Mouse (Mus musculus): ENCODE measurements around the gene Ifi27l2b. TPM values are rescaled to one million over a fixed set of nuclear protein-coding genes. Genes with fewer than 3 reads are reported as not detected.
A peak's percentile ranks its signal among the peaks of the same experiment; 100 is the strongest.

Gene Ifi27l2b
- polyA plus RNA-seq, 1 experiment from 2014 or later = not detected

DNA sequence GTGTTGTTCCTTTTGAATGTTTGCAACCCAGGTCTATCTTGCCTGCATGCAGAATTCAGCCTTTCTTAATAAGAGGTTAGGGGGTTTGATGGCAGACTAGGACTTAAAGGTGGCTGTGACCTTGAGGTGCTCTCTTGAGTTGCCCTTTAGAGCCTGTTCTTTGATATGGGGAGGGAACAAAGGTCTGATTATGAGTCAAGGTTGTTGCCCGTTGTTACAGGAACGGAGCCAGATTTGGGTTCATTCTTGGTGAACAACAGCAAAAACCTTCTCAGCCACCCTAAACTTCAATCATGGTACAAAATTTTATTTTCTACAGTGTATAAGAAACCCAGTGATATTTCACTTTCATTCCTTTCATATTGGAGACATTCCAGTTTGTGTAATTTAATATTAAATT is 23.6 kb downstream of the Ifi27l2b start:
- ATAC-seq (ENCODE audit: low FRiP score) = no peak
- H3K4me1 ChIP-seq (replicated peaks) = no peaks in the 10 kb centered on the region
- H3K27me3 ChIP-seq = no peaks in the 10 kb centered on the region
- no peak overlapping the region for H3K4me2 ChIP-seq
- H3K4me3 ChIP-seq = no peak overlapping the region
- no peaks in the 10 kb centered on the region for H3K36me3 ChIP-seq
- H3K9ac ChIP-seq = no peak overlapping the region
- H3K9me3 ChIP-seq = no peaks in the 10 kb centered on the region
- H3K27ac ChIP-seq = no peak overlapping the region
- WGBS = 89% methylated on average over 2 of the region's 2 CpGs

DNA sequence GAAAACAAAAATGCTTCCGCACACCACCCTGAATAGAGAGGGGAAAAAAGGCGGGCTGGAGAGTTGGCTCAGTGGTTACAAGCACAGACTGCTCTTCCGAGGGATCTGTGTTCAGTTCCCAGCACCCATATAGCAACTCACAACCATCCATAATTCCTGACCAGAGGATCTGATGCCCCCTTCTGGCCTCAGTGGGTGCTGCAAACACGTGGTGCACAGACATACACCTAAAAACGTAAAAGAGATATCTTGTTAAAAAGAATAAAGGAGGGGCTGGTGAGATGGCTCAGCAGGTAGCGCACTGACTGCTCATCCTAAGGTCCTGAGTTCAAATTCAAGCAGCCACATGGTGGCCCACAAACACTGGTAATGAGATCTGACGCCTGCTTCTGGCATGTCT is 30.3 kb downstream of the Ifi27l2b start:
- peaks cover 29% of the 10 kb centered on the region for H3K4me1 ChIP-seq (replicated peaks)
- no peak overlapping the region for H3K27ac ChIP-seq
- H3K9ac ChIP-seq = no peak overlapping the region
- ATAC-seq (ENCODE audit: low FRiP score) = no peak
- WGBS = 90% methylated on average over 7 of the region's 7 CpGs
- no peak overlapping the region for H3K4me3 ChIP-seq
- peaks cover 11% of the 10 kb centered on the region for H3K36me3 ChIP-seq
- no peaks in the 10 kb centered on the region for H3K9me3 ChIP-seq
- H3K4me2 ChIP-seq = no peak overlapping the region
- no peaks in the 10 kb centered on the region for H3K27me3 ChIP-seq

DNA sequence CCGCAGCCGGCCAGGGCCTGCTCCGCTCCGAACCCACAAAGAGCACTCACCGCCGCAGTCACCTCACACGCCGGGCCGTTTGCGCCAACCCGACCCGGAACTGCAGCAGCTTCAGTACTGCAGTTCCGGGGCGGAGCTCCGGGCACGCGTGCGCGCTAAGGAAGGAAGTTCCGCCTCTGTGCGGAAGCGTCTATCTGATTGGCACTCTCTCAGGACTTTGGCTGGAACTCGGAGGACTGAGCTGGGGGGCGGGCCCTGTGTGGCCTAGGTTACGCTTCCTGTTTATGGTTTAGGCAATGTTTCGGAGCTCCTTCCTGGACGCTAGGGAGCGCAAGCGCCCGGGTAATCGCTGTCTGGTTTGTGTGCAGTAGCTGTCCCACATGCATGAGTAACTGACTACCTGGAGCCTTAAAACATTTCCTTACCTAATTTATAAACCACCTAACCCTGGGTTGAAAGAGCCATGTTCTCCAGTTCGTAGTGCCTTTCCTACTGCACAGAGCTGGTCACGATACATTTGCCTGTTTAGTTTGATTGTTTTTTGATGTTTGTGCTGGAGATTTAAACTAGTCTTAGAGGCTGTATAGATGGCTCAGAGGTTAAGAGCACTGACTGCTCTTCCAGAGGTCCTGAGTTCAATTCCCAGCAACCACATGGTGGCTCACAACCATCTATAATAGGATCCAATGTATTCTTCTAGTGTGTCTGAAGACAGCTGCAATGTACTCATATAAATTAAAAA is 31.1 kb downstream of the Ifi27l2b start, which contains the start of gene Ddx24:
Gene Ddx24 (minus strand): TSS at position 102 of the 742 bp plus-strand sequence.
- peak within 1 kb of the TSS; percentile 89 for H3K9ac ChIP-seq
- no peaks in the 10 kb centered on the region for H3K27me3 ChIP-seq
- H3K36me3 ChIP-seq = peaks cover 11% of the 10 kb centered on the region
- peak; percentile 100 for ATAC-seq (ENCODE audit: low FRiP score)
- peak within 1 kb of the TSS; percentile 63 for H3K27ac ChIP-seq
- peak within 1 kb of the TSS; percentile 78 for H3K4me3 ChIP-seq
- WGBS = 1% methylated on average over 33 of the region's 33 CpGs
- H3K4me1 ChIP-seq (replicated peaks) = peaks cover 37% of the 10 kb centered on the region
- H3K4me2 ChIP-seq = peak within 1 kb of the TSS; percentile 89
- no peaks in the 10 kb centered on the region for H3K9me3 ChIP-seq

DNA sequence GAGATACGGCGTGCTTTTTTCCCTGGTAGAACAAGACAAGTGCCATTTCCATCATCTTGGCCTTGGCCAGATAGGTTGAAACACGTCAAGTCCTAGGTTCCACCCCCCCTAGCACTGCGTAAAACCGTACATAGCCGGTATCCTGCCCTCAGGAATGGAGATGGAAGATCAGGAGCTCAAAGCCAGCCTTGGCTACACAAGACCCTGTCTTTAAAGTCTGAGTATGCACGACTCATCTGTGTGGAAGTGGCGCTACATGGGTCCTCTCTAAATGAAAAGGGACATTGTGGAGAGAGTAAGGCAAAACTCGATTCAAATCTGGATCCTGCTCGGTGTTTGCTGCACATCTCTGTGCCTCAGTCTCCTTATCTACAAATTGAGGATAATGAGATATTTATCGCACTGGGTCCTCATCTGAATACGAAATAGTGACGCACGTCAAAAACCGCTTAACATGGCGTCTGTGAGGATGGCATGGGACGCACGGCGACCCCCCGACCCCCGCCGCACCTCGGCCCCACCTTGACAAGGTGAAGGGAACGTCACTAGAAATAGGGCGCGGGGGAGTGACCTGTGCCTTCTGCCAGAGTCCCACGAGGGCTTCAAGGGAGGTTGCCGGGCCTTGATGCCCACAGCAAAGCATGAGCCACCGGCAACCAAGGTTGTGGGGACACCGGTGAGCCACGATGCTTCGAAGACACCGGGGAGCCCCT is 31.9 kb downstream of the Ifi27l2b start:
- Histone ChIP-seq H3K9me3 (no peaks in the 10 kb centered on the region), H3K27ac (peak overlapping the region; percentile 63), H3K27me3 (no peaks in the 10 kb centered on the region), H3K4me1 (replicated peaks) (peaks cover 40% of the 10 kb centered on the region), H3K36me3 (peaks cover 11% of the 10 kb centered on the region), H3K9ac (peak overlapping the region; percentile 89), H3K4me2 (peak overlapping the region; percentile 89), H3K4me3 (peak overlapping the region; percentile 78)
- 11% methylated on average over 33 of the region's 33 CpGs for WGBS
- peak; percentile 69 for ATAC-seq (ENCODE audit: low FRiP score)

DNA sequence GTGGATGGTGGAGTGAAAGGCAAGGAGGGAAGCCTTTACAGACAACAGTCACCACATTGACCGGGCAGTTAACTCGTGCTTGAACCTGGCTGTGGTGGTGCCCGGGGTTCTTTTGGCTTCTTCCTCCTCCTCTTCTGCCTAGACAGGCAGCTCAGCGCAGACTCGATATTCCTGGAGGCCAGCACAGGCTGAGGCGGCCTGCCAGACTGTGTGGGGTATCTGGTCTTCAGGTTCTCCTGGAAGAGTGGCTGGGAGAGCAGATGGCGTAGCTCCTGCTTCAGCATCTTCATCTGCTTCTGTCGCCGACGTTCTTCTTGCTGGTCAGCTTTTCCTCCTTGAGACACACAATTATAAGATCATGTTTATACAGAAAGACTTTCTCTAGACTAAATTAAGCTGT is 48.9 kb downstream of the Ifi27l2b start:
- Histone ChIP-seq H3K9ac (no peak overlapping the region), H3K36me3 (peaks cover 99% of the 10 kb centered on the region), H3K4me2 (no peak overlapping the region), H3K27me3 (no peaks in the 10 kb centered on the region), H3K4me3 (no peak overlapping the region), H3K27ac (no peak overlapping the region), H3K4me1 (replicated peaks) (no peaks in the 10 kb centered on the region), H3K9me3 (no peaks in the 10 kb centered on the region)
- 97% methylated on average over 10 of the region's 10 CpGs for WGBS
- no peak for ATAC-seq (ENCODE audit: low FRiP score)

DNA sequence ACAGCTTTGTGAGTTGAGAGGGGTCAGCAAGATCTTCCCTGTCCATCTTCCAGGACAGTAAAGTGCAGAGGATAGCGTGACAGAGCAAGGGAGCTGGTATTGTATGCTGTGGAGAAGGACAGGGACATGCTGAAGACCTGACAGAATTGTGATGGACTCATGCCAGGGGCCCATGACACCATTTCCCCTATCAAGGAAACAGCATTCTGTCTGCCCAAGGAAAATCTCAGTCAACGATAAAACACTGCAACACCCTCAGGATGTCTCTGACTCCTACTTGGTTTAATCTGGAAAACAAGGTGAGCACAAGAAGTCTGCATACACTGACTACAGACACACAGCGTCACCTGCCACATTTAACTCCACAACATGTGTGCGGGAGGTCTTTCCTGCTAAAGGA is 49.3 kb downstream of the Ifi27l2b start, which contains the start of gene 9330161L09Rik:
Gene 9330161L09Rik (minus strand): TSS at position 101 of the 400 bp plus-strand sequence.
- Histone ChIP-seq H3K9ac (no peak within 1 kb of the TSS), H3K9me3 (no peaks in the 10 kb centered on the region), H3K4me3 (no peak within 1 kb of the TSS), H3K27ac (no peak within 1 kb of the TSS), H3K4me2 (no peak within 1 kb of the TSS), H3K36me3 (peaks cover 99% of the 10 kb centered on the region), H3K27me3 (no peaks in the 10 kb centered on the region), H3K4me1 (replicated peaks) (no peaks in the 10 kb centered on the region)
- ATAC-seq (ENCODE audit: low FRiP score) = no peak
- WGBS = 96% methylated on average over 4 of the region's 4 CpGs

DNA sequence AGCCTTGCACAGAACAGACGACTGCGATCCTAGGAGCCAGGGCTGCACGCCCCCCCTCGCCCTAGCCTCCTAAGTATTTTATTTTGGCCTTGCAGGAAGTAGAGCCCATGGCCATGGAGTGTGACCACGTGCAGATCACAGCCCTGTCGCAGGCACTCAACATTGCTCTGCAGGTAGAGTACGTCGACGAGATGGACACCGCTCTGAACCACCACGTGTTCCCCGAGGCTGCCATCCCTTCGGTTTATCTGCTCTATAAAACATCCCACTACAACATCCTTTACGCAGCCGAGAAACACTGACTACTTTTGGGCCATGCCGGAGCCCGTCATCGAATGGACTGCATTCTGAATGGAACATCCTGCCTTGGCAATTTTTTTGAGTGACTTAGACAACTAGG is 52.9 kb downstream of the Ifi27l2b start:
- Histone ChIP-seq H3K27ac (no peak overlapping the region), H3K36me3 (peaks cover 86% of the 10 kb centered on the region), H3K4me1 (replicated peaks) (no peaks in the 10 kb centered on the region), H3K4me2 (no peak overlapping the region), H3K9me3 (no peaks in the 10 kb centered on the region), H3K9ac (no peak overlapping the region), H3K27me3 (no peaks in the 10 kb centered on the region), H3K4me3 (no peak overlapping the region)
- WGBS = 91% methylated on average over 18 of the region's 18 CpGs
- no peak for ATAC-seq (ENCODE audit: low FRiP score)

Other genes starting within 250 kb of the Ifi27l2b start
- 1.3 and 1.7 TPM in 2 replicates for gene Prima1, start 215.1 kb downstream of the Ifi27l2b start, polyA plus RNA-seq (2015; fragmentation: Nextera tagmentation; extraction: Ambion mirVana)
- gene Fam181a, start 146.2 kb downstream of the Ifi27l2b start, polyA plus RNA-seq (2015; fragmentation: Nextera tagmentation; extraction: Ambion mirVana) = 9.0 and 10.4 TPM in 2 replicates
- 1.00 and 1.0 TPM in 2 replicates for gene Asb2, start 101.2 kb downstream of the Ifi27l2b start, polyA plus RNA-seq (2015; fragmentation: Nextera tagmentation; extraction: Ambion mirVana)
- gene Otub2, start 68.5 kb downstream of the Ifi27l2b start, polyA plus RNA-seq (2015; fragmentation: Nextera tagmentation; extraction: Ambion mirVana) = 20.2 and 21.5 TPM in 2 replicates
- 0.78 and 0.92 TPM in 2 replicates for gene 9330161L09Rik, start 49.4 kb downstream of the Ifi27l2b start, polyA plus RNA-seq (2015; fragmentation: Nextera tagmentation; extraction: Ambion mirVana)
- 173 and 174 TPM in 2 replicates for gene Ddx24, start 31.4 kb downstream of the Ifi27l2b start, polyA plus RNA-seq (2015; fragmentation: Nextera tagmentation; extraction: Ambion mirVana)
- 9.3 and 12.6 TPM in 2 replicates for gene Ifi27, start 23.0 kb downstream of the Ifi27l2b start, polyA plus RNA-seq (2015; fragmentation: Nextera tagmentation; extraction: Ambion mirVana)
- gene Ifi27l2a, start 13.5 kb downstream of the Ifi27l2b start, polyA plus RNA-seq (2015; fragmentation: Nextera tagmentation; extraction: Ambion mirVana) = 4.2 and 4.6 TPM in 2 replicates
- 2.5 and 3.0 TPM in 2 replicates for gene Ppp4r4, start 75.1 kb upstream of the Ifi27l2b start, polyA plus RNA-seq (2015; fragmentation: Nextera tagmentation; extraction: Ambion mirVana)
- not detected in 2 replicates for gene Serpina10, start 174.2 kb upstream of the Ifi27l2b start, polyA plus RNA-seq (2015; fragmentation: Nextera tagmentation; extraction: Ambion mirVana)
- gene Serpina6, start 200.0 kb upstream of the Ifi27l2b start, polyA plus RNA-seq (2015; fragmentation: Nextera tagmentation; extraction: Ambion mirVana) = 0.48 TPM in 1 of 2 replicates, not detected in the other
- gene Serpina16, start 218.9 kb upstream of the Ifi27l2b start, polyA plus RNA-seq (2015; fragmentation: Nextera tagmentation; extraction: Ambion mirVana) = not detected in 2 replicates
- not detected in 2 replicates for gene Serpina1f, start 238.3 kb upstream of the Ifi27l2b start, polyA plus RNA-seq (2015; fragmentation: Nextera tagmentation; extraction: Ambion mirVana)